Comparison of ENCODE assay signal across 8 mouse cellular contexts in genomic region chr5:43233316-43234181, GRCm38 (mm10). TPM values are rescaled to one million over a fixed set of nuclear protein-coding genes. Genes with fewer than 3 reads are reported as not detected.
DNase-seq lines count a peak whose midpoint lies in the region; ATAC-seq and TF ChIP-seq lines count a peak whose summit lies in the region.

No protein-coding gene starts in this region.

- intact Hi-C loops in heart, postnatal 25 days (cut with DNase I) = loop anchor here (10.0 kb wide), 3 partner anchors 259 to 1529 kb away; partner anchors contain the start of gene Rab28

- no peaks in the 10 kb centered on the region for H3K9me3 ChIP-seq in ES-E14 (ENCODE audit: control insufficient read depth, insufficient read depth, low read depth, low read length)
- H3K9me3 ChIP-seq in forebrain, embryonic 15.5 days = no peaks in the 10 kb centered on the region
- H3K9me3 ChIP-seq in lung, embryonic 14.5 days (ENCODE audit: low read depth, low read length) = no peaks in the 10 kb centered on the region

- H3K36me3 ChIP-seq in ES-E14 (ENCODE audit: control insufficient read depth, insufficient read depth, low read length, poor library complexity, severe bottlenecking) = no peaks in the 10 kb centered on the region
- no peaks in the 10 kb centered on the region for H3K36me3 ChIP-seq in forebrain, embryonic 15.5 days
- H3K36me3 ChIP-seq in lung, embryonic 14.5 days (ENCODE audit: insufficient read depth) = no peaks in the 10 kb centered on the region

- peak overlapping the region; percentile 83 for H3K9ac ChIP-seq in ES-E14 (ENCODE audit: insufficient read depth, low read depth, low read length, poor library complexity, severe bottlenecking)
- H3K9ac ChIP-seq in forebrain, embryonic 15.5 days (replicated peaks) = peak overlapping the region; percentile 85
- peak overlapping the region; percentile 87 for H3K9ac ChIP-seq in lung, embryonic 14.5 days

- WGBS in forebrain, embryonic 15.5 days = under 1% methylated on average over 78 of the region's 101 CpGs
- WGBS in lung, embryonic 14.5 days = 1% methylated on average over 84 of the region's 101 CpGs
- 2% methylated on average over 101 of the region's 101 CpGs for whole genome bisulfite sequencing in olfactory bulb, adult 2 months

- TF ChIP-seq POLR2A in olfactory bulb, adult 2 months (IDR thresholded peaks at IDR 0.05; ENCODE audit: insufficient read depth, low read depth, low read length) = no peak

- peak; percentile 39 for DNase-seq in ES-E14 (ENCODE audit: low read depth, low spot score)
- DNase-seq in cerebellum, adult 18-20 months = peak; percentile 85 to 87
- DNase-seq in heart, postnatal 25 days (ENCODE audit: low spot score) = peak; percentile 83
- DNase-seq in layer of hippocampus, adult 2 months (ENCODE audit: low spot score in 2 of 2) = peak; percentile 75 to 86
- peak; percentile 70 for DNase-seq in lung, embryonic 14.5 days
- DNase-seq in thymus, adult 18-20 months = peak; percentile 75 to 77

- peak; percentile 68 for ATAC-seq in forebrain, embryonic 15.5 days (replicated peaks)
- peak; percentile 62 for ATAC-seq in lung, embryonic 14.5 days (ENCODE audit: insufficient read depth)

- H3K27me3 ChIP-seq in forebrain, embryonic 15.5 days = peaks cover 4% of the 10 kb centered on the region; the same call in 1 of the 2 replicates
- H3K27me3 ChIP-seq in lung, embryonic 14.5 days (ENCODE audit: insufficient read depth, low read length) = no peaks in the 10 kb centered on the region

- H3K4me1 ChIP-seq in ES-E14 (ENCODE audit: control insufficient read depth in 2 of 2, insufficient read depth in 2 of 2, low read length in 2 of 2, poor library complexity in 1 of 2) = peaks cover 0 to 7% of the 10 kb centered on the region in 2 experiments; a peak in 1 of 4 replicates
- peaks cover 23% of the 10 kb centered on the region for H3K4me1 ChIP-seq in forebrain, embryonic 15.5 days
- H3K4me1 ChIP-seq in lung, embryonic 14.5 days (ENCODE audit: insufficient read depth) = peaks cover 3% of the 10 kb centered on the region; the same call in 1 of the 2 replicates
- H3K4me1 ChIP-seq in olfactory bulb, adult 2 months (ENCODE audit: control insufficient read depth, insufficient read depth, low read length) = peaks cover 6% of the 10 kb centered on the region

- peak overlapping the region; percentile 48; the same call in 1 of the 2 replicates for H3K27ac ChIP-seq in ES-E14 (ENCODE audit: insufficient read depth, low read depth, low read length, poor library complexity, severe bottlenecking)
- H3K27ac ChIP-seq in forebrain, embryonic 15.5 days (replicated peaks) = peak overlapping the region; percentile 97
- H3K27ac ChIP-seq in layer of hippocampus, adult 2 months = peak overlapping the region; percentile 97
- H3K27ac ChIP-seq in lung, embryonic 14.5 days (ENCODE audit: low read depth) = peak overlapping the region; percentile 96
- H3K27ac ChIP-seq in olfactory bulb, adult 2 months (ENCODE audit: insufficient read depth, low read depth, low read length) = peak overlapping the region; percentile 89

- in situ Hi-C loops in ES-E14 (cut with MboI; ENCODE audit: low sequenced_read_pairs in 2 of 2, unreplicated experiment in 2 of 2) = no loop called here

- peak overlapping the region; percentile 68 to 85 for H3K4me3 ChIP-seq in ES-E14 (ENCODE audit: insufficient read depth in 1 of 2, low read depth in 1 of 2, low read length in 2 of 2, poor library complexity in 1 of 2, severe bottlenecking in 1 of 2)
- peak overlapping the region; percentile 68 for H3K4me3 ChIP-seq in forebrain, embryonic 15.5 days
- peak overlapping the region; percentile 94 for H3K4me3 ChIP-seq in layer of hippocampus, adult 2 months
- peak overlapping the region; percentile 87 for H3K4me3 ChIP-seq in lung, embryonic 14.5 days (ENCODE audit: low read depth, low read length)
- peak overlapping the region; percentile 95 for H3K4me3 ChIP-seq in olfactory bulb, adult 2 months (ENCODE audit: insufficient read depth, low read depth, low read length)

- no peak for TF ChIP-seq CTCF in layer of hippocampus, adult 2 months (conservative IDR thresholded peaks at IDR 0.05)
- no peak for TF ChIP-seq CTCF in lung, embryonic 14.5 days (IDR thresholded peaks at IDR 0.05; ENCODE audit: low read depth)
- TF ChIP-seq CTCF in olfactory bulb, adult 2 months (IDR thresholded peaks at IDR 0.05; ENCODE audit: insufficient read depth, low read depth, low read length) = no peak

- H3K4me2 ChIP-seq in forebrain, embryonic 15.5 days (replicated peaks) = peak overlapping the region; percentile 59
- peak overlapping the region; percentile 90 for H3K4me2 ChIP-seq in lung, embryonic 14.5 days

TF ChIP-seq in ES-E14, 5 proteins besides CTCF, POLR2A, EP300 and RAD21:
- TF ChIP-seq ZC3H11A (IDR thresholded peaks at IDR 0.05; ENCODE audit: borderline replicate concordance, low read depth, low read length) = no peak
- no peak for TF ChIP-seq MAFK (IDR thresholded peaks at IDR 0.05; ENCODE audit: insufficient read depth, low read depth, low read length)
- TF ChIP-seq ZNF384 (IDR thresholded peaks at IDR 0.05; ENCODE audit: low read depth, low read length) = no peak
- TF ChIP-seq CHD2 (IDR thresholded peaks at IDR 0.05; ENCODE audit: low read depth, low read length) = no peak
- TF ChIP-seq HCFC1 (IDR thresholded peaks at IDR 0.05; ENCODE audit: borderline replicate concordance, insufficient read depth, low read length) = no peak

RNA-seq across cellular contexts. Expression of gene Cpeb2, which starts 0.6 kb away (rescaled TPM):
- 2.0 and 4.1 TPM in 2 replicates for total RNA-seq in ES-E14 (2012; rRNA removed)
- polyA plus RNA-seq in forebrain, embryonic 15.5 days (2015; fragmentation: Nextera tagmentation; extraction: Ambion mirVana) = 6.6 and 7.3 TPM in 2 replicates
- total RNA-seq in heart, postnatal 25 days (2021) = 10 to 100 TPM; 23.0 to 28.5 TPM
- 10 to 100 TPM; 43.3 to 50.6 TPM for total RNA-seq in layer of hippocampus, adult 2 months (2021)
- 1.8 and 1.9 TPM in 2 replicates for polyA plus RNA-seq in lung, embryonic 14.5 days (2014; fragmentation: Nextera tagmentation; extraction: Ambion mirVana)
- not detected in 2 replicates for polyA plus RNA-seq in olfactory bulb, adult 2 months (2012; ENCODE audit: insufficient read depth, insufficient read length, low replicate concordance, missing spikeins)

Comparison
In these comparisons a context has a peak if more than half of its experiments do, and no peak if none do; other contexts are left out.
1. Peak in every context shown above with its lines: DNase-seq, ATAC-seq, H3K4me3 ChIP-seq and H3K27ac ChIP-seq.